Mouse (Mus musculus) heart, embryonic 13.5 days (tissue): ENCODE measurements at regions not wholly inside any gene's neighbourhood (a gene's known extent, or its start where the extent isn't known, plus 50 kb on each side); places are given as distances from the start of the nearest gene placed in this dataset.
A peak's percentile ranks its signal among the peaks of the same experiment; 100 is the strongest.

Experiments used
- ATAC-seq: fragments of 200-750 bp; cut with Nextera tagmentation; 2 replicates; pipeline ENCODE4 v1.8.0; 2017; ENCODE audit warnings: moderate TSS enrichment; ENCODE audit not compliant: insufficient number of reproducible peaks, low FRiP score, low TSS enrichment; ENCODE audit errors: extremely low read depth
- H3K27ac ChIP-seq: fragments of 300-500 bp; sonication (generic); replicated peaks from 2 replicates; pipeline ENCODE4 v1.5.1; 2015; ENCODE audit warnings: moderate library complexity, mild to moderate bottlenecking, inconsistent platforms
- H3K27me3 ChIP-seq: fragments of 300-500 bp; sonication (generic); replicated peaks from 2 replicates; pipeline ENCODE4 v1.6.1; 2015; ENCODE audit warnings: mild to moderate bottlenecking, inconsistent platforms
- H3K36me3 ChIP-seq: fragments of 300-500 bp; sonication (generic); 2 replicates; pipeline ENCODE4 v1.6.1; 2015; ENCODE audit warnings: mild to moderate bottlenecking, inconsistent platforms
- H3K4me1 ChIP-seq: fragments of 300-500 bp; sonication (generic); 2 replicates; pipeline ENCODE4 v1.6.1; 2015; ENCODE audit warnings: inconsistent platforms
- H3K4me2 ChIP-seq: fragments of 300-500 bp; sonication (generic); 2 replicates; pipeline ENCODE4 v1.6.1; 2015; ENCODE audit warnings: inconsistent platforms, mild to moderate bottlenecking, moderate library complexity
- H3K4me3 ChIP-seq: fragments of 300-500 bp; sonication (generic); 2 replicates; pipeline ENCODE4 v1.5.1; 2015; ENCODE audit warnings: moderate library complexity, mild to moderate bottlenecking, inconsistent platforms
- H3K9ac ChIP-seq: fragments of 300-500 bp; sonication (generic); 2 replicates; pipeline ENCODE4 v1.6.1; 2015; ENCODE audit warnings: inconsistent platforms, mild to moderate bottlenecking, moderate library complexity
- H3K9me3 ChIP-seq: fragments of 300-500 bp; sonication (generic); 2 replicates; pipeline ENCODE4 v1.6.1; 2016; ENCODE audit warnings: inconsistent platforms
- WGBS: fragments of 180-500 bp; shearing (Covaris S2); methylation state at CpG from one replicate; pipeline ENCODE4 v1.1.7; 2015; ENCODE audit warnings: mixed read lengths; 5-methylcytosine and 5-hydroxymethylcytosine counted together

GRCm38 (mm10) chr12:9655794-9656193 is 85.9 kb downstream of the Osr1 start:
- no peak overlapping the region for H3K27ac ChIP-seq
- 30% methylated on average over 1 of the region's 1 CpGs for WGBS

GRCm38 (mm10) chr12:9656324-9656723 is 86.4 kb downstream of the Osr1 start:
- no peaks in the 10 kb centered on the region for H3K9me3 ChIP-seq
- WGBS, result 55% methylated on average over 3 of the region's 3 CpGs
- peaks cover 11% of the 10 kb centered on the region for H3K4me1 ChIP-seq
- H3K9ac ChIP-seq, result no peak overlapping the region
- H3K4me3 ChIP-seq, result no peak overlapping the region
- H3K36me3 ChIP-seq, result no peaks in the 10 kb centered on the region
- no peak for ATAC-seq
- no peak overlapping the region for H3K27ac ChIP-seq
- no peak overlapping the region for H3K4me2 ChIP-seq
- no peaks in the 10 kb centered on the region for H3K27me3 ChIP-seq

More at GRCm38 (mm10) chr12:9655794-9656193, 85.9 kb downstream of the Osr1 start:
- ATAC-seq, result no peak
- no peaks in the 10 kb centered on the region for H3K27me3 ChIP-seq
- H3K9me3 ChIP-seq, result no peaks in the 10 kb centered on the region
- H3K4me3 ChIP-seq, result no peak overlapping the region
- H3K36me3 ChIP-seq, result no peaks in the 10 kb centered on the region
- no peak overlapping the region for H3K9ac ChIP-seq
- H3K4me2 ChIP-seq, result no peak overlapping the region
- peaks cover 11% of the 10 kb centered on the region for H3K4me1 ChIP-seq

DNA sequence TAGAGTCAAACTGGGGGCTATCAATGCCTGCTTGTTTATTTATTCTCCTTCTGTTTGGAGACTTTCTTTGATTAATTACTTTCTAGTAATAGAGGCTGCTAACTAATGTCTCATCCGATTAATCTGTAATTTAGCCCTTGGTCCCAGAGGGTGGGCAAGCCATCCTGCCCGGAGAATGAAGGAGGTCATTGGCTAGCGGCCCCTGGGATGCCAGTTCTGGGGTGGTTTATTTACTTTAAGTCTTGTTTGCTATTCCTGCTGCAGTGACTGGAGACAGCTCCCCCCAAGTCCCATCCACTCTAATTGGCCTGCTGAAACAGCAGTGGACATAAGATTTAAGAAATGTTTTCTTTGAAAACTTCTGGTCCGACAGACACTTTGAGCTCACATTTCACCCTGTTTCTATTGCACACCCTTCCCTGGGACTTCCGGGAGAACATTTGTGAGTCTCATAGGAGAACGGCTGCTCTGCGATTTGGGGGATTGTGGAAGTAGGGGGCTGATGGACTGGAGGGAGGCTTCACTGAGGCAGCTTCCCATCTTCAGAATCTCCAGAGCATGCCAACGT is 87.4 kb downstream of the Osr1 start:
- H3K27ac ChIP-seq, result no peak overlapping the region
- no peaks in the 10 kb centered on the region for H3K27me3 ChIP-seq
- H3K9me3 ChIP-seq, result no peaks in the 10 kb centered on the region
- no peak for ATAC-seq
- H3K9ac ChIP-seq, result no peak overlapping the region
- peak overlapping the region; percentile 25 for H3K4me2 ChIP-seq
- no peak overlapping the region for H3K4me3 ChIP-seq
- peaks cover 11% of the 10 kb centered on the region for H3K4me1 ChIP-seq
- H3K36me3 ChIP-seq, result no peaks in the 10 kb centered on the region
- 19% methylated on average over 8 of the region's 8 CpGs for WGBS

DNA sequence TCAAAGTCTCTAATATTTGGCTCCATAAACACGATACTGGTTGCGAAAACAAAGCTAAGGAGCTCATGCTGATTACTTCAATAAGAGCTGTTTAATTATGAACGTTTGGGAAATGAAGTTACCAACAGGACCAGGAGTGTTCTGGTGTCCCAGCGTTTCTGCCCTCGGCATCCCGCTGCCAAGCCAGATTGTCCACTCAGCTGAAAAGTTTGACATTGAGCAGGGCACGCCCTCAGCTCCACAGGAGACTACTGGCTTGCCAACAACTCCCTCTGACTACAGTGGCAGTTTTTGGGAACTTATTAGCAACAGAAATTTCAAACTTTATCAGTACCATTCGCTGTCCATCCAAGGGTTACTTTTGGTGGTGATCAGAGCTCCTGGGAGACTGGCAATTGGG is 87.9 kb downstream of the Osr1 start:
- Histone ChIP-seq H3K4me1 (peaks cover 11% of the 10 kb centered on the region), H3K27me3 (no peaks in the 10 kb centered on the region), H3K27ac (no peak overlapping the region), H3K9ac (no peak overlapping the region), H3K36me3 (no peaks in the 10 kb centered on the region), H3K4me2 (peak overlapping the region; percentile 25), H3K9me3 (no peaks in the 10 kb centered on the region), H3K4me3 (no peak overlapping the region)
- 40% methylated on average over 8 of the region's 8 CpGs for WGBS
- ATAC-seq, result no peak

- Histone ChIP-seq H3K27ac (no peak overlapping the region), H3K27me3 (no peaks in the 10 kb centered on the region), H3K4me2 (no peak overlapping the region), H3K4me3 (no peak overlapping the region), H3K9ac (no peak overlapping the region), H3K36me3 (no peaks in the 10 kb centered on the region), H3K9me3 (no peaks in the 10 kb centered on the region), H3K4me1 (peaks cover 11% of the 10 kb centered on the region)
- WGBS, result 30% methylated on average over 1 of the region's 1 CpGs
- no peak for ATAC-seq
Measured at GRCm38 (mm10) chr12:9660299-9660698, 90.4 kb downstream of the Osr1 start.

- H3K9ac ChIP-seq, result no peak overlapping the region
- peaks cover 6% of the 10 kb centered on the region; the same call in 1 of the 2 replicates for H3K4me1 ChIP-seq
- H3K9me3 ChIP-seq, result no peaks in the 10 kb centered on the region
- H3K36me3 ChIP-seq, result no peaks in the 10 kb centered on the region
- H3K27me3 ChIP-seq, result no peaks in the 10 kb centered on the region
- no peak for ATAC-seq
- H3K27ac ChIP-seq, result no peak overlapping the region
- no peak overlapping the region for H3K4me2 ChIP-seq
- H3K4me3 ChIP-seq, result no peak overlapping the region
Measured at GRCm38 (mm10) chr12:9688776-9689175, 118.9 kb downstream of the Osr1 start.

DNA sequence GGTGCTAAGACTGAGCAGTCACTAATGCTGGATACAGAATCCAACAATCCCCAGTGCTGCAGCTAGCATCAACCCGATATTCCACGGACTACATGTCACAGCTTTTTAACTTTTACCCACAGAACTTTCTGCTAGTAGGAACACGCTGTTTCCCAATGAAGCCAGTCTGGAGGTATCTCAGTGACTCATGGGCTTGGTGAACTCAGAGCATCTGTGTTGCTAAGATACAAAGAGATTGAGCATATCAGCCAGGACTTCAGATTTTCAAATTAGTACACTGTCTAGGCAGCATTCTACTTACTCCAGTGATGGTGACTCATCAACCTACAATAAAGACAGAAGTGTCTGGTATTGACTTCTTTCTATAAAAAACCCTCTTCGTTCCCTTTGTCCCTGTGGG is 119.6 kb downstream of the Osr1 start:
- no peak overlapping the region for H3K4me3 ChIP-seq
- ATAC-seq, result no peak
- no peaks in the 10 kb centered on the region for H3K9me3 ChIP-seq
- H3K27ac ChIP-seq, result no peak overlapping the region
- peaks cover 6% of the 10 kb centered on the region; the same call in 1 of the 2 replicates for H3K4me1 ChIP-seq
- H3K27me3 ChIP-seq, result no peaks in the 10 kb centered on the region
- H3K36me3 ChIP-seq, result no peaks in the 10 kb centered on the region
- H3K9ac ChIP-seq, result no peak overlapping the region
- H3K4me2 ChIP-seq, result no peak overlapping the region
- 76% methylated on average over 4 of the region's 4 CpGs for WGBS

GRCm38 (mm10) chr12:9732921-9733320 is 163.0 kb downstream of the Osr1 start:
- H3K4me1 ChIP-seq, result peaks cover 7% of the 10 kb centered on the region; the same call in 1 of the 2 replicates
- no peak overlapping the region for H3K4me2 ChIP-seq
- H3K27me3 ChIP-seq, result no peaks in the 10 kb centered on the region
- H3K36me3 ChIP-seq, result no peaks in the 10 kb centered on the region
- no peak overlapping the region for H3K27ac ChIP-seq
- ATAC-seq, result no peak
- no peak overlapping the region for H3K9ac ChIP-seq
- H3K9me3 ChIP-seq, result no peaks in the 10 kb centered on the region
- 38% methylated on average over 1 of the region's 1 CpGs for WGBS
- H3K4me3 ChIP-seq, result no peak overlapping the region

- Histone ChIP-seq H3K27me3 (no peaks in the 10 kb centered on the region), H3K27ac (peak overlapping the region; percentile 12; the same call in 1 of the 2 replicates), H3K9me3 (no peaks in the 10 kb centered on the region), H3K36me3 (no peaks in the 10 kb centered on the region), H3K9ac (no peak overlapping the region), H3K4me1 (peaks cover 28% of the 10 kb centered on the region), H3K4me3 (no peak overlapping the region), H3K4me2 (no peak overlapping the region)
- 41% methylated on average over 6 of the region's 6 CpGs for WGBS
- peak; percentile 58; the same call in 1 of the 2 replicates for ATAC-seq
Measured at GRCm38 (mm10) chr12:9744709-9745395, 174.9 kb downstream of the Osr1 start.

DNA sequence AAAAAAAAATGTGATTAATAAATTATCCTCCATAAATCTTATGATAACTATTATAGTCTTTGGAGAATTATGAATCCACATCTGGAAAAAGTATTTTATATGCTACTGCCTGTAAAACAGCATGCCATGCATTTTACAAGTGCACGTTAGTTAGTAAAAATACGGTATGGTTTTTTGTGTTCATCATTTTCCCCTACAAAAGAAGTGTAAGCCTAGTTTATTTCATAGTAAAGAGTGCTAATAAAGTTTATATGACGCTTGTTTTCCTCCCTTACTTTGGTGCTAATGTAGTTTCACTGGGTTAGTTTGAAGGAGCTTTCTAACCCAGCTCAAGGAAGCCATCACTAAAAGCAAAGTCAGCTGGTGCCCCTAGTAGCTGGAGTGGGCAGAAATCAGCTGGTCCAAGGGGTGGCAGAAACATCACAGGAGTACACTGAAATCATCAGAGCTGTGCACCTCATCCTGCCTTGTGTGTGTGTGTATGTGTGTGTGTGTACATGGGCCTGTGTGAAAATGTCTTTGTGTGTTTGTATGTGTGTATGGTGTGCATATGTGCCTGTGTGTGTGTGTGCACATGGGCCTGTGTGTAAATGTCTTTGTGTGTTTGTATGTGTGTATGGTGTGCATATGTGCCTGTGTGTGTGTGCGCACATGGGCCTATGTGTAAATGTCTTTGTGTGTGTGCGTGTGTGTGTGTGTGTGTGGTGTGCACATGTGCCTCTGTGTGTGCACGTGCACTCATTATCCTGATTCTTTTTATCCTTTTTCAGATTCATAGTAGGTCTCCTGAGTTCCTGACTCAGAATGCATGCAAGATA is 181.6 kb downstream of the Osr1 start:
- no peak overlapping the region for H3K9ac ChIP-seq
- no peak for ATAC-seq
- H3K27ac ChIP-seq, result no peak overlapping the region
- no peaks in the 10 kb centered on the region for H3K36me3 ChIP-seq
- H3K4me1 ChIP-seq, result peaks cover 8% of the 10 kb centered on the region
- H3K27me3 ChIP-seq, result no peaks in the 10 kb centered on the region
- H3K9me3 ChIP-seq, result no peaks in the 10 kb centered on the region
- no peak overlapping the region for H3K4me3 ChIP-seq
- no peak overlapping the region for H3K4me2 ChIP-seq
- 79% methylated on average over 6 of the region's 6 CpGs for WGBS

- no peaks in the 10 kb centered on the region for H3K9me3 ChIP-seq
- no peak for ATAC-seq
- no peaks in the 10 kb centered on the region for H3K27me3 ChIP-seq
- H3K4me2 ChIP-seq, result no peak overlapping the region
- no peak overlapping the region for H3K9ac ChIP-seq
- WGBS, result 66% methylated on average over 6 of the region's 6 CpGs
- no peak overlapping the region for H3K4me3 ChIP-seq
- peaks cover 10% of the 10 kb centered on the region for H3K4me1 ChIP-seq
- H3K27ac ChIP-seq, result no peak overlapping the region
- H3K36me3 ChIP-seq, result no peaks in the 10 kb centered on the region
Measured at GRCm38 (mm10) chr12:9752079-9752450, 182.1 kb downstream of the Osr1 start.
